Mouse (Mus musculus) thymus, adult 2 months (tissue): Measurements from ENCODE around the gene Acr.

ENCODE experiments used
- CTCF ChIP-seq: fragments of 200-500 bp; IDR thresholded peaks from 2 replicates; pipeline ENCODE4 v1.5.1; 2012; ENCODE audit warnings: mild to moderate bottlenecking, control low read depth, low read length, moderate library complexity, borderline replicate concordance; ENCODE audit not compliant: control insufficient read depth, poor library complexity, insufficient read depth; ENCODE audit errors: extremely low read depth
- POLR2A ChIP-seq: fragments of 200-500 bp; IDR thresholded peaks from 2 replicates; pipeline ENCODE4 v1.6.1; 2012; ENCODE audit warnings: mild to moderate bottlenecking, low read length, control low read depth, moderate library complexity; ENCODE audit not compliant: control insufficient read depth, poor library complexity, insufficient read depth; ENCODE audit errors: extremely low read depth

DNA sequence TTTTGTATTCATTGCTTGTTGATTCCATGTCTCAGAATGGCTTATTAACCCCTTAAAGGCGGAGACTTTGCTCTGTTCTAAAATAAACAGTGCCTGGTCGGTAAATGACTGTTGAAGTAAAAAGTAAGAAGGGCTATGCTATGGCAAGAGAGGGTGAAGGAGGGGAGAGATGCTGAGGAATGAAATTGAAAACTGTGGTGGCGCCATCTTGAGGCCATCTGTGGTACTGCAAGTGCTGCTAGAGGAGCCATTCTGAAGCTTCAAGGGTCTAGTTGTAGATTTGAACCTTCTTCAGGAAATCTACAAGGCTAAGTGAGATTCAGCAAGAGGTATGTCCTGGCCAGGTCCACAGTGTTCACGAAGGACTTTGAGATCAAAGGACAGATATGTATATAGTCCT is 37.8 kb upstream of the Acr start:
- TF ChIP-seq CTCF (no peak), POLR2A (no peak)
